Mouse (Mus musculus) intestine, postnatal 0 days (tissue): ENCODE data around the gene Tbc1d19. TPM values are rescaled to one million over a fixed set of nuclear protein-coding genes. Genes with fewer than 3 reads are reported as not detected.

ENCODE experiments used
- ATAC-seq: fragments of 200-750 bp; cut with Nextera tagmentation; 2 replicates; pipeline ENCODE4 v1.8.0; 2017; ENCODE audit warnings: mild to moderate bottlenecking, moderate TSS enrichment, moderate library complexity
- H3K27ac ChIP-seq: fragments of 300-500 bp; sonication (generic); 2 replicates; pipeline ENCODE4 v1.5.1; 2014; ENCODE audit warnings: mild to moderate bottlenecking, low read depth, low read length, moderate library complexity
- H3K27me3 ChIP-seq: fragments of 300-500 bp; sonication (generic); replicated peaks from 2 replicates; pipeline ENCODE4 v1.6.1; 2014; ENCODE audit warnings: low read length, mixed read lengths; ENCODE audit not compliant: control insufficient read depth, insufficient read depth
- H3K36me3 ChIP-seq: fragments of 300-500 bp; sonication (generic); 2 replicates; pipeline ENCODE4 v1.6.1; 2014; ENCODE audit warnings: mild to moderate bottlenecking, moderate library complexity; ENCODE audit not compliant: control insufficient read depth, insufficient read depth
- H3K4me1 ChIP-seq: fragments of 300-500 bp; sonication (generic); replicated peaks from 2 replicates; pipeline ENCODE4 v1.6.1; 2014; ENCODE audit warnings: antibody characterized with exemption, low read length, mixed read lengths; ENCODE audit not compliant: control insufficient read depth, insufficient read depth
- H3K4me2 ChIP-seq: fragments of 300-500 bp; sonication (generic); replicated peaks from 2 replicates; pipeline ENCODE4 v1.6.1; 2014; ENCODE audit warnings: low read depth, mild to moderate bottlenecking, moderate library complexity
- H3K4me3 ChIP-seq: fragments of 300-500 bp; sonication (generic); 2 replicates; pipeline ENCODE4 v1.5.1; 2014; ENCODE audit warnings: low read depth, low read length
- H3K9ac ChIP-seq: fragments of 300-500 bp; sonication (generic); 2 replicates; pipeline ENCODE4 v1.6.1; 2014; ENCODE audit warnings: mild to moderate bottlenecking, low read depth, low read length
- H3K9me3 ChIP-seq: fragments of 300-500 bp; sonication (generic); 2 replicates; pipeline ENCODE4 v1.6.1; 2016; ENCODE audit warnings: mixed run types; ENCODE audit not compliant: control insufficient read depth
- CTCF ChIP-seq: sonication (generic); IDR thresholded peaks from 2 replicates; pipeline ENCODE4 v1.5.1; 2016; ENCODE audit warnings: low read depth, mild to moderate bottlenecking, control low read depth, antibody characterized with exemption, moderate library complexity
- WGBS: fragments of 180-500 bp; shearing (Covaris S2); extraction: QIAGEN DNeasy Blood & Tissue Kit; methylation state at CpG from one replicate; pipeline ENCODE4 v1.1.7; 2014; 5-methylcytosine and 5-hydroxymethylcytosine counted together
- polyA plus RNA-seq: library from polyadenylated mRNA; unstranded; fragments of >200 nt; fragmentation: Nextera tagmentation; extraction: Ambion mirVana; gene quantifications from 2 replicates; pipeline ENCODE4 v1.2.1, GENCODE M21; 2015

Tbc1d19 gene
- polyA plus RNA-seq, 1 experiment from 2014 or later: 8.3 TPM

DNA sequence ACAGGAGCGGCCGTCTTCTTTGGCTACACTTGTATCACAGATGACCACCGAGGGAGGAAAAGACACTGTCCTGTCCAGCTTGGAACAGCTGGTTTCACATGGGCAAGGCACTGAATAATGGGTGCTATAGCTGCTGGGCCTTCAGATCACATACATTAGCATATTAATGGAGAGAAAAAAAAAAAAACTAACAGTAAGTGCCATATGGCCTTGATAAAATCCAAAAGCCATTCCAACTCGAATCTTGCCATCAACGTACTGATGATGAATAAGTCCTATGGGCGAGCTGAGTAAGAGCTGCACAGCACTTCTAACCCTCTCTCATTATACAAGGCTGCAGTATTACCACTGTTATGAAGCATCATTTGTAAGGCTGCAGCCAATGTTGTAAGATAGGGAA, 45.2 kb downstream of the Tbc1d19 start:
- H3K9ac ChIP-seq: no peak overlapping the region
- ATAC-seq: no peak
- H3K4me2 ChIP-seq: no peak overlapping the region
- H3K27ac ChIP-seq: no peak overlapping the region
- H3K9me3 ChIP-seq: no peaks in the 10 kb centered on the region
- no peak for TF ChIP-seq CTCF
- H3K4me1 ChIP-seq: no peaks in the 10 kb centered on the region
- WGBS: 87% methylated on average over 6 of the region's 6 CpGs
- H3K27me3 ChIP-seq: no peaks in the 10 kb centered on the region
- peaks cover 5% of the 10 kb centered on the region; the same call in 1 of the 2 replicates for H3K36me3 ChIP-seq
- H3K4me3 ChIP-seq: no peak overlapping the region

- Histone ChIP-seq H3K36me3 (peaks cover 5% of the 10 kb centered on the region; the same call in 1 of the 2 replicates), H3K9ac (no peak overlapping the region)
- no peak for ATAC-seq
Observed at GRCm38 (mm10) chr5:53856011-53856410, 46.6 kb downstream of the Tbc1d19 start.

GRCm38 (mm10) chr5:53865146-53865545, 55.7 kb downstream of the Tbc1d19 start:
- no peak overlapping the region for H3K4me2 ChIP-seq
- H3K9me3 ChIP-seq: no peaks in the 10 kb centered on the region
- no peaks in the 10 kb centered on the region for H3K4me1 ChIP-seq
- H3K27me3 ChIP-seq: no peaks in the 10 kb centered on the region
- ATAC-seq: no peak
- 78% methylated on average over 5 of the region's 5 CpGs for WGBS
- no peaks in the 10 kb centered on the region for H3K36me3 ChIP-seq
- no peak overlapping the region for H3K4me3 ChIP-seq
- no peak overlapping the region for H3K9ac ChIP-seq
- TF ChIP-seq CTCF: no peak
- H3K27ac ChIP-seq: no peak overlapping the region

More at GRCm38 (mm10) chr5:53856011-53856410, 46.6 kb downstream of the Tbc1d19 start:
- no peak overlapping the region for H3K27ac ChIP-seq
- TF ChIP-seq CTCF: no peak
- no peak overlapping the region for H3K4me3 ChIP-seq
- H3K9me3 ChIP-seq: no peaks in the 10 kb centered on the region
- no peak overlapping the region for H3K4me2 ChIP-seq
- H3K4me1 ChIP-seq: no peaks in the 10 kb centered on the region
- no peaks in the 10 kb centered on the region for H3K27me3 ChIP-seq
- WGBS: 86% methylated on average over 6 of the region's 6 CpGs

- ATAC-seq: no peak
- H3K27ac ChIP-seq: no peak overlapping the region
- H3K4me3 ChIP-seq: no peak overlapping the region
- no peak for TF ChIP-seq CTCF
- no peaks in the 10 kb centered on the region for H3K36me3 ChIP-seq
- WGBS: 90% methylated on average over 6 of the region's 6 CpGs
- H3K9me3 ChIP-seq: no peaks in the 10 kb centered on the region
- no peaks in the 10 kb centered on the region for H3K4me1 ChIP-seq
- H3K4me2 ChIP-seq: no peak overlapping the region
- H3K27me3 ChIP-seq: no peaks in the 10 kb centered on the region
- H3K9ac ChIP-seq: no peak overlapping the region
Observed at GRCm38 (mm10) chr5:53865991-53866390, 56.6 kb downstream of the Tbc1d19 start.

- 30% methylated on average over 6 of the region's 6 CpGs for WGBS
- Histone ChIP-seq H3K9ac (no peak overlapping the region), H3K36me3 (0 out of 2 replicates have a peak, but pooled peaks cover 6% of the 10 kb centered on the region), H3K4me3 (no peak overlapping the region), H3K27ac (no peak overlapping the region), H3K27me3 (no peaks in the 10 kb centered on the region), H3K4me1 (no peaks in the 10 kb centered on the region), H3K9me3 (no peaks in the 10 kb centered on the region), H3K4me2 (peak overlapping the region; percentile 40)
- 0 out of 2 replicates have a peak, but pooled peaks have one; percentile 59 for ATAC-seq
- peak; percentile 91 for TF ChIP-seq CTCF
Observed at GRCm38 (mm10) chr5:53871665-53872312, 62.4 kb downstream of the Tbc1d19 start.

DNA sequence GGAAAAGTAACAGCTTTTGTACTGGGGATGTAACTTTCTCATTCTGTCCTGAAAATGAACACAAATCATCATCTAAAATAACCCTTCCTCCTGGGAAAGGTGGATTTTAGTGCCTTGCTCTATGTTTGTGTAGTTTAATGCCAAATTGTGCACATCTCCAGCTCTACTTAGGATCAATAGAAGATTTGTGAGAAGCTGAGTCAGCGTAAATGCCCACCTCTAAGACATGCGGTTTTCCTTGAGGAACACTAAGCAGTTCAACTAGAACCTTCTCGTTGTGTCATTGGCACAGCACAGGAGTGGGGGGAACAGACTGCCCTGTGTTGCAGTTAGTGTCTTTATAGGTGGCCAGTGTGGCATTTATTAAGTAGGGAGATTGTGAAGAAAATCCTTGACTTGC, 65.6 kb downstream of the Tbc1d19 start:
- Histone ChIP-seq H3K27me3 (no peaks in the 10 kb centered on the region), H3K27ac (no peak overlapping the region), H3K4me2 (no peak overlapping the region), H3K9me3 (no peaks in the 10 kb centered on the region), H3K36me3 (0 out of 2 replicates have a peak, but pooled peaks cover 6% of the 10 kb centered on the region), H3K4me1 (no peaks in the 10 kb centered on the region), H3K4me3 (no peak overlapping the region), H3K9ac (no peak overlapping the region)
- no peak for ATAC-seq
- TF ChIP-seq CTCF: no peak
- 96% methylated on average over 3 of the region's 3 CpGs for WGBS
